Mouse (Mus musculus) midbrain, embryonic 13.5 days (tissue): Measurements from ENCODE around the gene BC052040. TPM values are rescaled to one million over a fixed set of nuclear protein-coding genes. Genes with fewer than 3 reads are reported as not detected.

Experiments
- ATAC-seq: fragments of 200-750 bp; cut with Nextera tagmentation; 2 replicates; pipeline ENCODE4 v1.8.0; 2017; ENCODE audit warnings: mild to moderate bottlenecking, moderate TSS enrichment, moderate library complexity
- H3K27ac ChIP-seq: fragments of 300-500 bp; sonication (generic); 2 replicates; pipeline ENCODE4 v1.5.1; 2015; ENCODE audit warnings: inconsistent platforms, mild to moderate bottlenecking, moderate library complexity
- H3K27me3 ChIP-seq: fragments of 300-500 bp; sonication (generic); 2 replicates; pipeline ENCODE4 v1.6.1; 2015; ENCODE audit warnings: mild to moderate bottlenecking, inconsistent platforms
- H3K36me3 ChIP-seq: fragments of 300-500 bp; sonication (generic); 2 replicates; pipeline ENCODE4 v1.6.1; 2015; ENCODE audit warnings: mild to moderate bottlenecking, inconsistent platforms
- H3K4me1 ChIP-seq: fragments of 300-500 bp; sonication (generic); replicated peaks from 2 replicates; pipeline ENCODE4 v1.6.1; 2015; ENCODE audit warnings: inconsistent platforms
- H3K4me2 ChIP-seq: fragments of 300-500 bp; sonication (generic); replicated peaks from 2 replicates; pipeline ENCODE4 v1.6.1; 2015; ENCODE audit warnings: moderate library complexity, mild to moderate bottlenecking, inconsistent platforms
- H3K4me3 ChIP-seq: fragments of 300-500 bp; sonication (generic); replicated peaks from 2 replicates; pipeline ENCODE4 v1.5.1; 2015; ENCODE audit warnings: mild to moderate bottlenecking, inconsistent platforms
- H3K9ac ChIP-seq: fragments of 300-500 bp; sonication (generic); replicated peaks from 2 replicates; pipeline ENCODE4 v1.6.1; 2015; ENCODE audit warnings: mild to moderate bottlenecking, inconsistent platforms
- H3K9me3 ChIP-seq: fragments of 300-500 bp; sonication (generic); 2 replicates; pipeline ENCODE4 v1.6.1; 2016; ENCODE audit warnings: mild to moderate bottlenecking, inconsistent platforms
- WGBS: fragments of 180-500 bp; shearing (Covaris S2); methylation state at CpG from one replicate; pipeline ENCODE4 v1.1.7; 2015; 5-methylcytosine and 5-hydroxymethylcytosine counted together
- polyA plus RNA-seq: library from polyadenylated mRNA; unstranded; fragments of >200 nt; fragmentation: Nextera tagmentation; extraction: Ambion mirVana; gene quantifications from 2 replicates; pipeline ENCODE4 v1.2.1, GENCODE M21; 2015

The BC052040 gene
- polyA plus RNA-seq, 1 experiment from 2014 or later: 15.4 TPM

DNA sequence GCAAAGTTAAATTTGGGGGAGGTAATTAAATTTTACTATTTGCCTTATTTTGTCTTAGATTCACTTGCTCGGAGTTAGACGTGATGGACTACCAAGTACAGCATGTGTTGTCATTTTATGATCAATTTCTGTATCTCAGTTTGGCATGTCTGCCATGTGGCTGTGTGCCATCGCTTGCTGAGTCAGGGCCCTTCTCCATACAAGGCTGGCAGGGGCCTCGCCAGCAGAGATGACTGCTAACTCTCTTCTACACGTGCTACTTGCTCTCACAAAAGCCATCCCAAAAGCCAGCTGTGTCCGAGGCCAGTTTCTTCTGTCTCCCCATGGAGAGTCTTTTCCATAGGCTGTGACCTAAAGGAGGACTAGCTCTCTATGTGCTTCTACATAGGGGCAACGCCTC is 160.5 kb downstream of the BC052040 start:
- Histone ChIP-seq H3K9me3 (no peaks in the 10 kb centered on the region), H3K4me3 (no peak overlapping the region), H3K27ac (no peak overlapping the region), H3K4me2 (no peak overlapping the region), H3K36me3 (no peaks in the 10 kb centered on the region), H3K27me3 (no peaks in the 10 kb centered on the region), H3K9ac (no peak overlapping the region), H3K4me1 (no peaks in the 10 kb centered on the region)
- WGBS: 95% methylated on average over 7 of the region's 7 CpGs
- ATAC-seq: no peak

DNA sequence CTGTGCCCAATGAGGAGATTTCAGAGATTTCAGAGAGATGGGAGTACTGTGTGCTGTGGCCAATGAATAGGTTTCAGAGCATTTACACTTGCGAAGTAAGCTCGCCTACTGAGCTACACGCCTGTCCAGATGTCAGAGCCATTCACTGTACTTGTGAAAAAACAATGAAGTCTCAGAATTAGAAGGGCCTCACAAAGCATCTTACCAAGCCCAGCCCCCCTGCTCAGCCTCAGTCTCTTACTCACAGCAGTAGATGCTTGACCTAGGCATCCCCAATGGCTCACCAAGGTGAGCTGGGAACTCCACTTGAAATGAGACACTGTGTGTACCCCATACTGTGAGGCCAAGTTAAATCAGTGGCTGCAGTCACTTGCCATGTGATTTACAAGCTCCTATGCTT is 166.1 kb downstream of the BC052040 start:
- no peak for ATAC-seq
- Histone ChIP-seq H3K9ac (no peak overlapping the region), H3K27ac (no peak overlapping the region), H3K4me2 (no peak overlapping the region), H3K27me3 (no peaks in the 10 kb centered on the region), H3K4me1 (peaks cover 4% of the 10 kb centered on the region; the same call in 1 of the 2 replicates), H3K4me3 (no peak overlapping the region), H3K9me3 (no peaks in the 10 kb centered on the region), H3K36me3 (no peaks in the 10 kb centered on the region)
- 63% methylated on average over 3 of the region's 3 CpGs for WGBS

DNA sequence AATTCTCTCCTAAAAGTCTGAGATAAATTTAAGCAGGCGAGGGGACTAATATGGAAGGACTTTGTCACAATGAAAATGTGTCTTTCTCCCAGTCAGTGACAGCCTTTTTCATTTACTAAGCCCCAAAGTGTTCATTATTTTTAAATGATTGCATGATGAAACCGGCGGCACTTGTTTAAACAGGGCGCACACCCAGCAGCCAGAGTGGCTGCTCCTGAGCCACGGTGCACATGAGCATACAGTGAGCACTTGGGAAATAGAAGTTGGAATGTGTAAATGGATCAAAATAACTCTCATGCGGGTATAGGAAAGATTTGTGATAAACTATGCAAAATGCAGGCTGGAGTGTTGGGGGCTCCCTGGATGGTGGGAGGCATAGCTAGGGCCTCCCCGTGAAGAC is 169.7 kb downstream of the BC052040 start:
- H3K36me3 ChIP-seq: no peaks in the 10 kb centered on the region
- no peaks in the 10 kb centered on the region for H3K9me3 ChIP-seq
- H3K27me3 ChIP-seq: no peaks in the 10 kb centered on the region
- ATAC-seq: no peak
- WGBS: 79% methylated on average over 7 of the region's 7 CpGs
- H3K27ac ChIP-seq: no peak overlapping the region
- H3K4me2 ChIP-seq: no peak overlapping the region
- H3K9ac ChIP-seq: no peak overlapping the region
- no peak overlapping the region for H3K4me3 ChIP-seq
- peaks cover 4% of the 10 kb centered on the region; the same call in 1 of the 2 replicates for H3K4me1 ChIP-seq

DNA sequence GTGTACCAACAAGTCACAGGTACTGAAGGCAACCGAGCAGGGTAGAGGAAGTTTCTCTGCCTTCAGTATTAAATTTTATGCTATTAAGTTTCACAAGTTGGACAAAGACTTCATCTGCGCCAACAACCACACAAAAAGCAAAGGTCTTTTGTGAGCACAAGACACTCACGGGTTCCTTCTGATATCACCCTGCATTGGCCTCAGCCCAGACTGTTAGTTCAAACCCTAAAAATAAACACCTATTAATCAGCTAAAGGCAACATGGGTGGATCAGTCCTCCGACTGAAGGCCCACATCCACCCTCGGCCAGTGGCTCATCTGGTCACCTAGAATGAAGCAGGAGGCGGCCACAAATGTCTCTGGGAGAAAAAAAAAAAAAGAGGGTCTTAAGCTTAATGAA is 176.2 kb downstream of the BC052040 start:
- Histone ChIP-seq H3K4me2 (no peak overlapping the region), H3K9ac (no peak overlapping the region), H3K4me1 (no peaks in the 10 kb centered on the region), H3K9me3 (no peaks in the 10 kb centered on the region), H3K27me3 (no peaks in the 10 kb centered on the region), H3K36me3 (no peaks in the 10 kb centered on the region), H3K27ac (no peak overlapping the region), H3K4me3 (no peak overlapping the region)
- 71% methylated on average over 6 of the region's 6 CpGs for whole genome bisulfite sequencing
- ATAC-seq: no peak

DNA sequence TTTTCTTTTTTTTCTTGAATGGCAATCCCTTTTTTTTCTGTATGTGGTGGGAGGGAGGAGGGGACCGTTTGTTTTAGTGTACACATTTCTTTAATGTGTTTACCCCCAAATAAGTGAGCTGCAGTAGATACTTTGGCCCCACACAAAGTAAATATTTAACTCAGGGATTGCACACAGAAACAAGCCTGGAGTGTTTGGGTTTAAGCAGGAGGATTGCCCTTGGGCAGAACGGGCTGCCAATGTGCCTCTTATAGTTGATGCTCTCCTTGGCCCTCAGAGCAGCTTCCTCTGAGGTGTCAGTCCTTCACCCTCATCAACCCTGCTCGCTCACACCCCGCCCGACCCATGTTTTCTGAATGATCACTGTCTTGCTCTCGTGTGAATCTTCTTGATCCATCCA is 177.0 kb downstream of the BC052040 start:
- 80% methylated on average over 6 of the region's 6 CpGs for WGBS
- H3K9me3 ChIP-seq: no peaks in the 10 kb centered on the region

DNA sequence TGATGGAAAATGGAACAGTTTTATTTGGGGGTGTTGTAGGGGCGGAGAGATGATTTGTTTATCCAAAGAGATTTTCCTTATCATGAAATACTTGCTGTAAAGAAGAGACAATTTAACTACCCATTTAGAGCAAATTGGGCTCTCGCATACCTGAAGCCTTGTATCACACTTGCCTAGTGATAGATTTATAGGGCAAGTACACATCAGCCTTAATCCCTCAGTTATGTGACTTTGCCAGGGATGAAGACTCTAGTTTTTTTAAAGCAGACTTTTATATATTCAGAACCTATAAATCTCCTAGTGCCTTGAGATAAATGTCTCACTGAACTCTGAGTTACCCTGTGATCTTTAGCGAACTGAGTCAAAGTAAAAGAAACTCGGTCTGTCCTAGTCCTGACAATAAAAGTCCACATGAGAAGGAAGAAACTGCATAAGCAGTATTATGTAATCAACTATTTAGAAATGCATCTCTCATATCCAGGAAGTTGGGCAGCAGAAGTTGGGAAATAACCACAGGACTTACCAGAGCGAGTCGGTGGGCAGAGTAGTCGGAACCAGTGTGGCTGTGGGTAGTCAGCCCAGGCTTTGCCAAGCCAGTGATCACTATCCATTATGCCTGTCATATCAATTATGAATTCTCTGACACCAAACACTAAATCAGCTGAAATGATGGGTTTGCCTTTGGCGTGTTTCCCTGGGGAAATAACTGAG is 183.2 kb downstream of the BC052040 start:
- Histone ChIP-seq H3K4me3 (no peak overlapping the region), H3K36me3 (no peaks in the 10 kb centered on the region), H3K4me1 (no peaks in the 10 kb centered on the region), H3K9me3 (no peaks in the 10 kb centered on the region), H3K27me3 (no peaks in the 10 kb centered on the region), H3K4me2 (no peak overlapping the region), H3K27ac (no peak overlapping the region), H3K9ac (no peak overlapping the region)
- WGBS: 92% methylated on average over 8 of the region's 8 CpGs
- no peak for ATAC-seq

More for the DNA sequence above, 177.0 kb downstream of the BC052040 start:
- Histone ChIP-seq H3K27me3 (no peaks in the 10 kb centered on the region), H3K4me2 (no peak overlapping the region), H3K4me1 (no peaks in the 10 kb centered on the region), H3K9ac (no peak overlapping the region), H3K4me3 (no peak overlapping the region), H3K36me3 (no peaks in the 10 kb centered on the region), H3K27ac (no peak overlapping the region)
- no peak for ATAC-seq

DNA sequence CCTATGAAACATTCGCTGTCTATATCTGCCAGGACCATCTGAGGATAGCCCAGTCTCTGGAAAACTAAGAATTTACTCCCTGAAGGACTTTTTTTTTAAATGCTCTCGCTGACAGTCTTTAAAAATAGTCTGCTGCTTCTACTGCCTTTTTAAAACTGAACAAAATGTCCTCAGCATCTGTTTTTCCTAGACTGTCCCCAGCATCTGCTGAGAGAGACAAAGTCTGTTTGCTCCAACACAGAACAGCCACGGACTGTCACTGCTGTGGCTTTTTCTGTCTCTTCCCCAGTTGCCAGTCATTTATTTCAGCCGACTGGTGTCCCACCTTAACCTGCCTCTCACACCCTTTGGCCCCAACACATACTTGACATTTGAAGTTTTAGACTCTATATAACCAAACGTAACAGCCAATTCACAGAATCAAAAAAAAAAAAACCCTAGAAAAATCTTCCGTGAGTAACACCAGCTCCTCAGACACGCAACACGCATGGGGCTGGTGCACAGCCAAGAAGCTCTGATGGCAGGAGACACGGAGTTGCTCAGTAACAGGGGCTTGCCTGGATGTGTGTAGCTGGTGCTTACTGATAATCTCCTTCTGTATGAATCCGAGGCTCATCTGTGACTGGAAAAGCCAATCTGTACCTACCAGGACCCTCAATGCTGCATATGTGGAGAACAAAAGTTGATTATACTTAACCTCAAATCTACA is 188.2 kb downstream of the BC052040 start:
- H3K4me2 ChIP-seq: no peak overlapping the region
- no peaks in the 10 kb centered on the region for H3K36me3 ChIP-seq
- H3K4me3 ChIP-seq: no peak overlapping the region
- ATAC-seq: no peak
- no peaks in the 10 kb centered on the region for H3K4me1 ChIP-seq
- WGBS: 93% methylated on average over 10 of the region's 10 CpGs
- H3K27me3 ChIP-seq: no peaks in the 10 kb centered on the region
- no peaks in the 10 kb centered on the region for H3K9me3 ChIP-seq
- H3K9ac ChIP-seq: no peak overlapping the region
- no peak overlapping the region for H3K27ac ChIP-seq

DNA sequence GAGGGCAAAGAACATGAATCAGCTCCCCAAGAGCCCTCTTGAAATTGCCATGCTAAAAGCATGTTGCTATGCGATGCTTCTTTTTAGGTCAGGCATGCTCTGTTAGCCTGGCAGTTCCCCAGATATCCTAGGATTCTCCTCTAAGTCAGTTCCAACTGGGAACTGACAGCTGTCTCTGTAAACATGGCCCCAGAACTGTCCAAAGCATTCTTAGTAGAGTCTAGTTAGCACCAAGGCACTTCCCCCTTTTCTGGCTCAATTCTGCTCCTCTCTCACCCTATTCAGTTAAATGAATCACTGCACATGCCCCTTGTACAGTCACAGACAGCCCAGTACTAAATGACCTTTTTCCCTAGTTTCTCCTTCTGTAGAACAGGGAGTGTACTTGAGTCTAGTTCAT is 191.2 kb downstream of the BC052040 start:
- no peak overlapping the region for H3K9ac ChIP-seq
- H3K27me3 ChIP-seq: no peaks in the 10 kb centered on the region
- no peak overlapping the region for H3K4me2 ChIP-seq
- no peak overlapping the region for H3K27ac ChIP-seq
- no peak overlapping the region for H3K4me3 ChIP-seq
- H3K9me3 ChIP-seq: no peaks in the 10 kb centered on the region
- 95% methylated on average over 1 of the region's 1 CpGs for WGBS
- H3K4me1 ChIP-seq: no peaks in the 10 kb centered on the region
- no peak for ATAC-seq
- H3K36me3 ChIP-seq: 0 out of 2 replicates have a peak, but pooled peaks cover 4% of the 10 kb centered on the region

DNA sequence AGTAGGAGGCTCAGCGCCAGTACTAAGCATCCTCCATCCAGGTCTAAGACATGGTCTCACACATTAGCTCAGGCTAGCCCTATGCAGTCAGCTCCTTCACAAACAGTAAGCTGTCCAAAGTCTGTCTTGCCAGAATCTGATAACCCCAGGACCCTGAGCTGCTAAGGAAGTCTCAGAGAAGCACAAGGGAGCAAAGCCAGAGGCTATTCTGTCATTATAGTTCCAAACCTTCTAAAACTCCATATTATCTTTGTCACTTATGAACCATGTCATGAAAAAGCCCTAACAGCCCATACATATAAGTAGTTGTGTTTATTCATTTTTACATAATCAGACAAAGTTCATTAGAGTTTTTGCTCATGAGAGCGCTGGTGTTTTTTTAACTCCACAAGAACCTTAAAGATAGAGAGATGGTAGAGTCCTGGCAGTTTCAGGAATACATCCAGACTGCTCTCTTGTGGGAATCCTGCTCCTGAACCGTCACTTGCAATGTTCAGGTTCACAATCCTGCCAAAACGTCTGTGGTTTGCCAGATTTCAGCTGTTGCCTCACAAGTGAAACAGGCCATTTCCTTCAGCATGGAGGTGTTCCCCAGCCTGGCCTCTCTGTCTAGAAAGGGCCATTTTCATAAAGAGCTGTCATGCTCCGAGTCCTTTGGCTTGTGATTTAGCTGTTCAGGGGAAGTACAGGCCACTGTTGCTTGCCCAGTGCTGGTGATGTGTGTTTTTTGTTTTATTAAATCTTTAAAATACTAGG is 192.8 kb downstream of the BC052040 start:
- ATAC-seq: no peak
- H3K4me3 ChIP-seq: no peak overlapping the region
- no peak overlapping the region for H3K27ac ChIP-seq
- H3K36me3 ChIP-seq: 0 out of 2 replicates have a peak, but pooled peaks cover 4% of the 10 kb centered on the region
- WGBS: 86% methylated on average over 5 of the region's 5 CpGs
- H3K4me1 ChIP-seq: no peaks in the 10 kb centered on the region
- no peaks in the 10 kb centered on the region for H3K9me3 ChIP-seq
- H3K4me2 ChIP-seq: no peak overlapping the region
- H3K27me3 ChIP-seq: no peaks in the 10 kb centered on the region
- no peak overlapping the region for H3K9ac ChIP-seq

DNA sequence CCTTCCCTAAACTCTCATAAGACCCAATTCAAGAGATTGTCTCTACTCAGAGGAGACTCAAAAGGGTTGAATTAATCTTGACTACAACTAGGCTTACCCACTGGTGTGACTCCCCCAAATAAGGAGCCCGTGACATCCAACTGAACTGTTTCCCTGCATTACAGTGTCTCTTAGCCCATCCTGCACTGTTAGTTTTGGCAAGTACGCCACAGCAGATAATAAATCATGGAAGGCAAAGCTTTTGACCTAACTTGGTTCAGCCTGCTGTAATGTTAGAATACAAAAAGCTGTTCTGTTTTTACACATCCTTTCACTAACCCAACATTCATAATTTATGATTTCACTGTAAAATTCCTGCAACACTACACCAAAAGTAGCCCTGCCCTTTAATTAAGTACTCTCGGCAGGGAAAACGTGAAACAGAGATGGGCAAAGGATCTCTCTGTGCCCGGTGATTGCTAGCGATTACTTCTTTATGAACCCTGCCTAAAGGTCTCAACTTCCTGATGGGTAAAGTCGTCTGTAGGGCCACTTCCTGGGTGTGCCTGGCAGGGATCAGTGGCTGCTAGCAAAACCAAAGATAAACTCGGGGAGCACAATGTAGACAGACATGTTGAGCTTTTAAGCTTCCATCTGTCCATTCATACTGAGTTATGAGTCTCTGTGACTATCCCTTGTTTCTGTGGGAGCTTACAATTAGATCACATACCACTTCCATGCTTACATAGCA is 194.1 kb downstream of the BC052040 start:
- Histone ChIP-seq H3K9ac (no peak overlapping the region), H3K4me2 (no peak overlapping the region), H3K27me3 (no peaks in the 10 kb centered on the region), H3K4me1 (no peaks in the 10 kb centered on the region), H3K9me3 (no peaks in the 10 kb centered on the region), H3K4me3 (no peak overlapping the region), H3K27ac (no peak overlapping the region), H3K36me3 (0 out of 2 replicates have a peak, but pooled peaks cover 4% of the 10 kb centered on the region)
- 90% methylated on average over 8 of the region's 8 CpGs for WGBS
- no peak for ATAC-seq

DNA sequence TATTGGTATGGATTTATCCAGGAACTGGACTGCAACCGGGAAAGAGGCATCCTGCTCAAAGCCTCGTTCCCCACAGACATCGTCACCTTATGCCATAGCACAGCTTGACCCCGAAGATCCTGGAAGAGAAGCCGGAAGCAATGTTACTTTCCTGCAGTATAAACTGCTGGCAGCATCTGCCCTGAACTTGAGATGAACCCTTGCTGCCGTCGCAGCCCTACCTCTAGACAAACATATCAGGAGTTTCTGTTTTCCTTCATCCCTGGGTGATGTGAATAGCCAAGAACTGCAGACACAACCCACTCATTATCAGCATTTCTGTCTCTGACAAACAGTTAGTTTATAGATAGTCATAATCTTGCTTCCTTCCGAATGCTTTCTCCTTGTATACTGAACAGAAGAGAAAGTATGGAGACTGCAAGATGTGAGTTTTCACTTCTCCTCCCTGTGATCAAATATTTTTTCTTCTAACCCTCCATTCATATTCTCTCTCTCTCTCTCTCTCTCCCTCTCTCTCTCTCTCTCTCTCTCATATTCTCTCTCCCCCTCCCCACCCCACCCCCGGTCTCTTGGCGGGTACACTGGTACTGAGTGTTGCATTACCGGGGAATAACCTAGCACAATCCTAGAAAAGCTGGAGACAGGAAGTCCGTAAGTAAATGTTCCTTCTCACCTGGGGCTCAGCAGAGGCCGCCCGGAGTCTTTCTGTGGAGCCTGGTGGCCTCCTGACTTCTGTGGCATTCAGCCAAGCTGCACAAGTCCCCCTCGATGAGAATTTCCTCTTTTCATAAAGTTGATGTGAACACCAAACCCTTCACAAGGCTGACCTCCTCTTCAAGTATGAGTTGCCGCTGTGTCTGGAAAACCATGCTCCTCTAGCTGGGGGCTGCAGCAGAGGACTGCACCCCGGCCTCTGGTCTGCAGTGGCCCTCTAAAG is 195.7 kb downstream of the BC052040 start:
- H3K4me2 ChIP-seq: no peak overlapping the region
- H3K4me1 ChIP-seq: no peaks in the 10 kb centered on the region
- H3K36me3 ChIP-seq: 0 out of 2 replicates have a peak, but pooled peaks cover 4% of the 10 kb centered on the region
- no peak overlapping the region for H3K4me3 ChIP-seq
- 88% methylated on average over 17 of the region's 17 CpGs for WGBS
- ATAC-seq: no peak
- no peaks in the 10 kb centered on the region for H3K9me3 ChIP-seq
- H3K9ac ChIP-seq: no peak overlapping the region
- H3K27me3 ChIP-seq: no peaks in the 10 kb centered on the region
- H3K27ac ChIP-seq: no peak overlapping the region
